Mouse (Mus musculus) midbrain, embryonic 16.5 days (tissue): ENCODE measurements around the gene Gm12790. TPM values are rescaled to one million over a fixed set of nuclear protein-coding genes. Genes with fewer than 3 reads are reported as not detected.
A peak's percentile ranks its signal among the peaks of the same experiment; 100 is the strongest.
"Not testable (repeated sequence)": the region's sequence is repeated elsewhere in the genome, so short reads cannot be mapped to it uniquely, and the experiment has no call there.

ENCODE experiments used
- ATAC-seq: fragments of 200-750 bp; cut with Nextera tagmentation; 2 replicates; pipeline ENCODE4 v1.8.0; 2017; ENCODE audit warnings: moderate TSS enrichment
- H3K27ac ChIP-seq: fragments of 300-500 bp; sonication (generic); 2 replicates; pipeline ENCODE4 v1.5.1; 2014; ENCODE audit warnings: mild to moderate bottlenecking, low read length, mixed read lengths
- H3K27me3 ChIP-seq: fragments of 300-500 bp; sonication (generic); 2 replicates; pipeline ENCODE4 v1.6.1; 2014; ENCODE audit warnings: low read depth, low read length, mixed read lengths; ENCODE audit not compliant: control insufficient read depth, insufficient read depth
- H3K36me3 ChIP-seq: fragments of 300-500 bp; sonication (generic); 2 replicates; pipeline ENCODE4 v1.6.1; 2014; ENCODE audit warnings: mild to moderate bottlenecking, low read length, moderate library complexity, mixed read lengths; ENCODE audit not compliant: control insufficient read depth, insufficient read depth
- H3K4me1 ChIP-seq: fragments of 300-500 bp; sonication (generic); 2 replicates; pipeline ENCODE4 v1.6.1; 2014; ENCODE audit warnings: mild to moderate bottlenecking, low read length, mixed read lengths; ENCODE audit not compliant: control insufficient read depth, insufficient read depth
- H3K4me2 ChIP-seq: fragments of 300-500 bp; sonication (generic); 2 replicates; pipeline ENCODE4 v1.6.1; 2014; ENCODE audit warnings: mild to moderate bottlenecking, low read length, mixed read lengths
- H3K4me3 ChIP-seq: fragments of 300-500 bp; sonication (generic); 2 replicates; pipeline ENCODE4 v1.5.1; 2014; ENCODE audit warnings: low read depth, mild to moderate bottlenecking, low read length, moderate library complexity, mixed read lengths
- H3K9ac ChIP-seq: fragments of 300-500 bp; sonication (generic); 2 replicates; pipeline ENCODE4 v1.6.1; 2014; ENCODE audit warnings: low read depth, low read length, mixed read lengths
- H3K9me3 ChIP-seq: fragments of 300-500 bp; sonication (generic); replicated peaks from 2 replicates; pipeline ENCODE4 v1.6.1; 2014; ENCODE audit warnings: mild to moderate bottlenecking, low read length, mixed read lengths; ENCODE audit not compliant: control insufficient read depth, poor library complexity, severe bottlenecking
- WGBS: fragments of 180-500 bp; shearing (Covaris S2); extraction: QIAGEN DNeasy Blood & Tissue Kit; methylation state at CpG from one replicate; pipeline ENCODE4 v1.1.7; 2014; 5-methylcytosine and 5-hydroxymethylcytosine counted together
- polyA plus RNA-seq: library from polyadenylated mRNA; unstranded; fragments of >200 nt; fragmentation: Nextera tagmentation; extraction: Ambion mirVana; gene quantifications from 2 replicates; pipeline ENCODE4 v1.2.1, GENCODE M21; 2015

The Gm12790 gene
- polyA plus RNA-seq: not detected in 2 replicates

GRCm38 (mm10) chr4:101980949-101981348 lies at the start of gene Gm12790:
TSS of gene Gm12790 (minus strand) at chr4:101981049.
- H3K27ac ChIP-seq, H3K4me1 ChIP-seq, H3K4me3 ChIP-seq, H3K9me3 ChIP-seq, ATAC-seq, H3K9ac ChIP-seq, H3K36me3 ChIP-seq, H3K27me3 ChIP-seq, H3K4me2 ChIP-seq: not testable (repeated sequence)
- 100% methylated on average over 1 of the region's 5 CpGs for WGBS

GRCm38 (mm10) chr4:102026619-102027018 lies 45.8 kb upstream of the Gm12790 start:
- Histone ChIP-seq H3K27me3 (no peaks in the 10 kb centered on the region), H3K4me1 (no peaks in the 10 kb centered on the region), H3K4me2 (no peak overlapping the region), H3K36me3 (no peaks in the 10 kb centered on the region), H3K4me3 (no peak overlapping the region), H3K9ac (no peak overlapping the region), H3K27ac (no peak overlapping the region), H3K9me3 (no peaks in the 10 kb centered on the region)
- 79% methylated on average over 6 of the region's 6 CpGs for WGBS
- no peak for ATAC-seq

- ATAC-seq: peak; percentile 86
- no peaks in the 10 kb centered on the region for H3K27me3 ChIP-seq
- H3K4me1 ChIP-seq: no peaks in the 10 kb centered on the region
- no peak overlapping the region for H3K4me3 ChIP-seq
- 37% methylated on average over 15 of the region's 15 CpGs for WGBS
- no peak overlapping the region for H3K9ac ChIP-seq
- no peaks in the 10 kb centered on the region for H3K9me3 ChIP-seq
- H3K4me2 ChIP-seq: peak overlapping the region; percentile 28; the same call in 1 of the 2 replicates
- no peak overlapping the region for H3K27ac ChIP-seq
- no peaks in the 10 kb centered on the region for H3K36me3 ChIP-seq
Measured at GRCm38 (mm10) chr4:101998267-101998922, 17.5 kb upstream of the Gm12790 start.

GRCm38 (mm10) chr4:101997426-101997825 lies 16.6 kb upstream of the Gm12790 start:
- Histone ChIP-seq H3K4me2 (no peak overlapping the region), H3K4me3 (no peak overlapping the region), H3K27me3 (no peaks in the 10 kb centered on the region), H3K9ac (no peak overlapping the region), H3K4me1 (no peaks in the 10 kb centered on the region), H3K27ac (no peak overlapping the region), H3K9me3 (no peaks in the 10 kb centered on the region), H3K36me3 (no peaks in the 10 kb centered on the region)
- no peak for ATAC-seq
- WGBS: 94% methylated on average over 5 of the region's 5 CpGs

GRCm38 (mm10) chr4:101986326-101986725 lies 5.5 kb upstream of the Gm12790 start, which contains the start of gene Gm12789:
TSS of gene Gm12789 (plus strand) at chr4:101986626.
- WGBS: 91% methylated on average over 2 of the region's 2 CpGs
- not testable (repeated sequence) for H3K9ac ChIP-seq, H3K4me2 ChIP-seq, H3K27ac ChIP-seq, H3K27me3 ChIP-seq, ATAC-seq, H3K36me3 ChIP-seq, H3K9me3 ChIP-seq, H3K4me1 ChIP-seq, H3K4me3 ChIP-seq

- H3K9ac ChIP-seq: no peak overlapping the region
- WGBS: 93% methylated on average over 5 of the region's 5 CpGs
- no peak overlapping the region for H3K4me2 ChIP-seq
- no peak overlapping the region for H3K27ac ChIP-seq
- H3K9me3 ChIP-seq: no peaks in the 10 kb centered on the region
- no peaks in the 10 kb centered on the region for H3K27me3 ChIP-seq
- no peaks in the 10 kb centered on the region for H3K36me3 ChIP-seq
- no peak for ATAC-seq
- no peaks in the 10 kb centered on the region for H3K4me1 ChIP-seq
- H3K4me3 ChIP-seq: no peak overlapping the region
Measured at GRCm38 (mm10) chr4:101985678-101986077, 4.8 kb upstream of the Gm12790 start.

- not testable (repeated sequence) for H3K27ac ChIP-seq, H3K27me3 ChIP-seq, ATAC-seq, H3K4me3 ChIP-seq, H3K9me3 ChIP-seq, H3K4me2 ChIP-seq, H3K4me1 ChIP-seq, H3K9ac ChIP-seq, H3K36me3 ChIP-seq
- 84% methylated on average over 1 of the region's 2 CpGs for WGBS
Measured at GRCm38 (mm10) chr4:101940107-101940506, 40.7 kb downstream of the Gm12790 start, which contains the start of gene Gm12794. TSS of gene Gm12794 (plus strand) at chr4:101940407.

Other genes with a start within 250 kb of the Gm12790 start
- not detected in 2 replicates for gene B020004J07Rik, start 137.0 kb downstream of the Gm12790 start, polyA plus RNA-seq
- not detected in 2 replicates for gene C130073F10Rik, start 87.3 kb downstream of the Gm12790 start, polyA plus RNA-seq
- gene Gm12800, start 71.9 kb downstream of the Gm12790 start, polyA plus RNA-seq: not detected in 2 replicates
- not detected in 2 replicates for gene Gm12794, start 40.6 kb downstream of the Gm12790 start, polyA plus RNA-seq
- gene Gm12789, start 5.6 kb upstream of the Gm12790 start, polyA plus RNA-seq: not detected in 2 replicates
- gene Pde4b, start 106.5 kb upstream of the Gm12790 start, polyA plus RNA-seq: 62.5 and 64.5 TPM in 2 replicates